Mouse (Mus musculus): ENCODE results near the gene Slc8a1.

Slc8a1 gene

GRCm38 (mm10) chr17:81502732-81503131 lies 235.4 kb downstream of the Slc8a1 start:
- DNase-seq, result no peak

- no peak for DNase-seq
These were observed 237.3 kb downstream of the Slc8a1 start for GRCm38 (mm10) chr17:81500686-81501407.

- DNase-seq, result no peak
These were observed 240.3 kb downstream of the Slc8a1 start for GRCm38 (mm10) chr17:81497919-81498318.

- DNase-seq, result no peak
These were observed 241.6 kb downstream of the Slc8a1 start for GRCm38 (mm10) chr17:81496616-81497015.

- no peak for DNase-seq
These were observed 245.8 kb downstream of the Slc8a1 start for GRCm38 (mm10) chr17:81492216-81492865.

GRCm38 (mm10) chr17:81486388-81486787 lies 251.8 kb downstream of the Slc8a1 start:
- DNase-seq, result no peak

GRCm38 (mm10) chr17:81481843-81482490 lies 256.2 kb downstream of the Slc8a1 start:
- DNase-seq, result no peak

- no peak for DNase-seq
These were observed 257.6 kb downstream of the Slc8a1 start for GRCm38 (mm10) chr17:81480351-81481161.

GRCm38 (mm10) chr17:81479807-81480206 lies 258.4 kb downstream of the Slc8a1 start:
- no peak for DNase-seq

- no peak for DNase-seq
These were observed 260.8 kb downstream of the Slc8a1 start for GRCm38 (mm10) chr17:81477420-81477819.

- no peak for DNase-seq
These were observed 264.8 kb downstream of the Slc8a1 start for GRCm38 (mm10) chr17:81473363-81473762.

- DNase-seq, result no peak
These were observed 269.2 kb downstream of the Slc8a1 start for GRCm38 (mm10) chr17:81468941-81469340.

- DNase-seq, result no peak
These were observed 278.8 kb downstream of the Slc8a1 start for GRCm38 (mm10) chr17:81459379-81459778.

- no peak for DNase-seq
These were observed 282.2 kb downstream of the Slc8a1 start for GRCm38 (mm10) chr17:81455977-81456376.

- DNase-seq, result no peak
These were observed 282.9 kb downstream of the Slc8a1 start for GRCm38 (mm10) chr17:81455269-81455668.

- DNase-seq, result no peak
These were observed 296.7 kb downstream of the Slc8a1 start, which contains the start of gene Gm11096 for GRCm38 (mm10) chr17:81441463-81441862. Gene Gm11096, plus strand, starts transcription at chr17:81441763.

- no peak for DNase-seq
These were observed 305.0 kb downstream of the Slc8a1 start for GRCm38 (mm10) chr17:81433148-81433547.

- no peak for DNase-seq
These were observed 305.4 kb downstream of the Slc8a1 start for GRCm38 (mm10) chr17:81432733-81433132.

- no peak for DNase-seq
These were observed 310.9 kb downstream of the Slc8a1 start for GRCm38 (mm10) chr17:81427245-81427644.

- DNase-seq, result no peak
These were observed 313.8 kb downstream of the Slc8a1 start for GRCm38 (mm10) chr17:81424256-81424912.

GRCm38 (mm10) chr17:81419802-81420459 lies 318.2 kb downstream of the Slc8a1 start:
- no peak for DNase-seq
